Mouse (Mus musculus) neutrophil, adult 83 days (primary cell): Measurements from ENCODE around the gene Tmsb15l. TPM values are rescaled to one million over a fixed set of nuclear protein-coding genes. Genes with fewer than 3 reads are reported as not detected.

Experiments used
- total RNA-seq, 2 experiments: library from RNA; stranded (reverse); gene quantifications; one replicate each; pipeline ENCODE4 v1.2.4; 2023

Gene Tmsb15l
- total RNA-seq = not detected

DNA sequence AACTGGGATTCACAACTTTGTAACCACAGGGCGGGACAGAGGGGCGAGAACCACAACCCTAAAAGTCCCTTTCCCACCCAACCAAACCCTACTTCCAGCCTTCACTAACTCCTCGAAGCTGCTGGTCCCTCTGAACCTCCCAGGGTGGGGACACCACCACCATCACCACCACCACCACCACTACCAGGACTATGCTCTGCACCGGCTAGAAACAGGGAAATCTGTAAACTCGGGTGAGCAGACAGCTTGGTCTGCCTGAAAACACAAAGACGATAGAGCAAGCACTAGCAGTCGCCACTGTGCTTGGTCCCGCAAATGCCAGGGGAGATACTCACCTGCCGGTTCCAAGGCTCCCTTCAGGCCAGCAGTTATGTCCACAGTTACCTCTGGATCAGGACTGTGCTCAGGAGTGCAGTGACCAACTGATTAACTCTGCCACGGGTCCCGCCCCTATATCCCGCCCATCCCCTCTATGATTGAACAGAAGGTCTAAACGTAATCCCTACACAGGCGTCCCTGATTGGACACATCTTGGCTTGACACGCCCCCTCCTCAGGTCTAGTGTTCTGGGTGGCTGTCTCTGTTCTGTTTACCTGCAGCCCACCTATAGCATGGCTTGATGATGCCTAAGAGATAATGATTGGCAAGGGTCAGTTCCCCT lies at the start of gene Tmsb15l, which contains the start of gene Tmsb15b1:
Gene Tmsb15l, minus strand, starts transcription at position 446 of the 661 bp plus-strand sequence.
Gene Tmsb15b1, minus strand, starts transcription at position 451 of the 661 bp plus-strand sequence.

GRCm38 (mm10) chrX:136992978-136993547 lies 16.4 kb upstream of the Tmsb15l start, which contains the start of gene Zcchc18:
Zcchc18 (plus strand) TSS chrX:136993155.

DNA sequence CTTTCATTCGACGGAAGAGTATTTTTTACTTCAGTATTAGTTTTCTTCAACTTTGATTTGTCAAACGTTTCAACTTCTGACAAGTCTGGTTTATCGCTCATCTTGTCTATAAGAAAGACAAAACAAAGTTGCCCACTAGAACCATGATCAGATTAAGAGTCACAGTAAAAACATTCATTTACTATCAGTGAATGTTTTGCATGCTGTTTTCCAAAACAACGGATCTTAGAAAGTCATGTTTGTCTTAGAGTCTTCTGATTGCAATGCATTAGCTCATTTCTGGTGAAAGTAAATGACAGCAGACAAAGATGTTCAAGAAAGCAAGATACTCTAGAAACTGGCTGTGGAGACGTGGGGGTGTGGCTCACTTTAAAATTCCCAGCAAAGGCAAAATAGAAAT lies 1.3 kb downstream of the Tmsb15l start, which contains the start of gene Tmsb15b2:
Gene Tmsb15b2, minus strand, starts transcription at position 101 of the 400 bp plus-strand sequence.

GRCm38 (mm10) chrX:136927031-136927430 lies 49.6 kb downstream of the Tmsb15l start, which contains the start of gene H2bfm:
H2bfm (plus strand) TSS chrX:136927325.

Other genes with a start within 250 kb of the Tmsb15l start
- gene Morf4l2, start 233.2 kb downstream of the Tmsb15l start, total RNA-seq = 100 to 1,000 TPM in 1 of 2 experiments, 10 to 100 TPM in 1; 97.3 to 116 TPM
- not detected for gene Glra4, start 196.7 kb downstream of the Tmsb15l start, total RNA-seq
- gene Plp1, start 154.2 kb downstream of the Tmsb15l start, total RNA-seq = under 1 TPM; 0.15 to 0.22 TPM
- gene Rab9b, start 108.1 kb downstream of the Tmsb15l start, total RNA-seq = not detected
- not detected for gene H2bfm, start 49.5 kb downstream of the Tmsb15l start, total RNA-seq
- 1 to 10 TPM; 2.1 to 6.0 TPM for gene Tmsb15b2, start 1.4 kb downstream of the Tmsb15l start, total RNA-seq
- gene Tmsb15b1, start within 50 bp of the Tmsb15l start, total RNA-seq = 1 to 10 TPM in 1 of 2 experiments, not detected in 1; 1.8 TPM
- not detected for gene Zcchc18, start 16.3 kb upstream of the Tmsb15l start, total RNA-seq
- gene Slc25a53, start 61.4 kb upstream of the Tmsb15l start, total RNA-seq = 1 to 10 TPM; 3.0 to 7.5 TPM
- gene Fam199x, start 72.7 kb upstream of the Tmsb15l start, total RNA-seq = 1 to 10 TPM; 3.1 to 3.4 TPM
- gene Esx1, start 145.2 kb upstream of the Tmsb15l start, total RNA-seq = not detected